Mouse (Mus musculus) hematopoietic stem cell, adult 5-6 weeks (primary cell): ENCODE results near the gene Pik3ip1. TPM values are rescaled to one million over a fixed set of nuclear protein-coding genes. Genes with fewer than 3 reads are reported as not detected.

ENCODE experiments used
- ATAC-seq, 2 experiments: fragments of 125-278 bp in 1 of 2; replicated peaks in 1 of 2; 2 replicates each; pipeline ENCODE4 v1.8.0; 2016 to 2017; ENCODE audit warnings: inconsistent platforms in 2 of 2, mild to moderate bottlenecking in 2 of 2, moderate number of reproducible peaks in 2 of 2, low read depth in 1 of 2, moderate TSS enrichment in 1 of 2; ENCODE audit not compliant: low FRiP score in 2 of 2, poor library complexity in 2 of 2, severe bottlenecking in 2 of 2, insufficient read depth in 1 of 2, low TSS enrichment in 1 of 2
- total RNA-seq: library from RNA; stranded (forward); fragments of 172-1452, 232-1000 nt; gene quantifications from 2 replicates; pipeline ENCODE4 v1.2.3, GENCODE M21; 2017

The Pik3ip1 gene
- total RNA-seq = 89.8 and 116 TPM in 2 replicates

- no peak for ATAC-seq
Observed at GRCm38 (mm10) chr11:3329891-3330451, at the start of gene Pik3ip1. Gene Pik3ip1 (plus strand): TSS chr11:3330401.

GRCm38 (mm10) chr11:3282887-3283286 lies 47.3 kb upstream of the Pik3ip1 start:
- ATAC-seq = no peak

GRCm38 (mm10) chr11:3283645-3284044 lies 46.6 kb upstream of the Pik3ip1 start:
- ATAC-seq = no peak

GRCm38 (mm10) chr11:3285940-3286339 lies 44.3 kb upstream of the Pik3ip1 start:
- ATAC-seq = no peak

- ATAC-seq = no peak
Observed at GRCm38 (mm10) chr11:3287131-3287530, 43.1 kb upstream of the Pik3ip1 start.

GRCm38 (mm10) chr11:3287921-3288320 lies 42.3 kb upstream of the Pik3ip1 start:
- no peak for ATAC-seq

- ATAC-seq = peak; percentile 9 to 14; a peak in 3 of 4 replicates
Observed at GRCm38 (mm10) chr11:3288521-3289301, 41.5 kb upstream of the Pik3ip1 start, which contains the start of gene Patz1. Gene Patz1 (plus strand): TSS chr11:3288874.

- ATAC-seq = peak; percentile 14 to 32
Observed at GRCm38 (mm10) chr11:3289302-3289802, 40.8 kb upstream of the Pik3ip1 start.

GRCm38 (mm10) chr11:3289803-3290639 lies 40.2 kb upstream of the Pik3ip1 start:
- ATAC-seq = peak; percentile 19 to 23

GRCm38 (mm10) chr11:3290640-3291310 lies 39.4 kb upstream of the Pik3ip1 start:
- ATAC-seq = no peak

- ATAC-seq = 0 out of 4 replicates have a peak, but pooled peaks of 1 of the 2 experiments have one; percentile 4
Observed at GRCm38 (mm10) chr11:3291311-3292061, 38.7 kb upstream of the Pik3ip1 start.

- ATAC-seq = peak; percentile 22 to 31
Observed at GRCm38 (mm10) chr11:3292062-3292421, 38.2 kb upstream of the Pik3ip1 start.

- no peak for ATAC-seq
Observed at GRCm38 (mm10) chr11:3292711-3293249, 37.4 kb upstream of the Pik3ip1 start.

GRCm38 (mm10) chr11:3293361-3293760 lies 36.8 kb upstream of the Pik3ip1 start:
- no peak for ATAC-seq

GRCm38 (mm10) chr11:3294641-3295040 lies 35.6 kb upstream of the Pik3ip1 start:
- no peak for ATAC-seq

- no peak for ATAC-seq
Observed at GRCm38 (mm10) chr11:3296056-3296455, 34.1 kb upstream of the Pik3ip1 start.
